Mouse (Mus musculus): ENCODE data around the gene Skap1. TPM values are rescaled to one million over a fixed set of nuclear protein-coding genes. Genes with fewer than 3 reads are reported as not detected.

The Skap1 gene
- polyA plus RNA-seq, 2 experiments = 0.11 to 0.14 TPM

DNA sequence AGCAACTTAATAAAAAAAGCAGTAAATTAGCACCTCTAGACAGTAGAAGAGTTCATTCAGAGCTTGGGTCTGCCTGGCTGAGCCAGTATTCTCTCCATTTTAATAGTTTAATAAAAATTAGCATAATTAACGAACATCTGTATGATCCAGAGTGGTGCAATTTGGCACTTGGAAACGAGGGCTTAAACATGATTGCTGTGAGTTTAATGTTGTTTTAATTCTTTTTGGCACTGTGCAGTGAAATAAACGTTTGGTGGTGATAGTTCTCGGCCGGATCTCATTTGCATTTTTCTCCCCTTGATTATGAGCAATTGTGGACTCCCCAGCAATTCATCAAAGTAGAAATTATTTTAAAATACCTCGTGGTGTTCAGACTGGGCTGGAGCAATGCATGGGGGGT lies 282.3 kb downstream of the Skap1 start:
- Histone ChIP-seq H3K27me3 (ENCODE audit: control insufficient read depth, insufficient read depth, low read length) (no peaks in the 10 kb centered on the region; the same call in 1 of the 2 replicates), H3K4me2 (ENCODE audit: low read depth) (no peak overlapping the region), H3K9me3 (ENCODE audit: control insufficient read depth, low read length) (no peaks in the 10 kb centered on the region), H3K27ac (no peak overlapping the region), H3K4me3 (ENCODE audit: insufficient read depth in 1 of 2, low read depth in 2 of 2, low read length in 2 of 2) (no peak overlapping the region), H3K36me3 (replicated peaks; ENCODE audit: control insufficient read depth, insufficient read depth, low read depth) (no peaks in the 10 kb centered on the region), H3K9ac (replicated peaks) (no peak overlapping the region), H3K4me1 (replicated peaks; ENCODE audit: control insufficient read depth in 2 of 2, insufficient read depth in 2 of 2, low read length in 1 of 2) (no peaks in the 10 kb centered on the region)
- DNase-seq (ENCODE audit: low read depth in 3 of 3, low spot score in 3 of 3) = no peak
- TF ChIP-seq EP300 (IDR thresholded peaks at IDR 0.05; ENCODE audit: low read depth) = no peak
- no peak for TF ChIP-seq CTCF (IDR thresholded peaks at IDR 0.05; ENCODE audit: low read depth)
- ATAC-seq (ENCODE audit: insufficient read depth) = no peak
- WGBS (ENCODE audit: insufficient replicate concordance) = 46% methylated on average over 6 of the region's 6 CpGs

DNA sequence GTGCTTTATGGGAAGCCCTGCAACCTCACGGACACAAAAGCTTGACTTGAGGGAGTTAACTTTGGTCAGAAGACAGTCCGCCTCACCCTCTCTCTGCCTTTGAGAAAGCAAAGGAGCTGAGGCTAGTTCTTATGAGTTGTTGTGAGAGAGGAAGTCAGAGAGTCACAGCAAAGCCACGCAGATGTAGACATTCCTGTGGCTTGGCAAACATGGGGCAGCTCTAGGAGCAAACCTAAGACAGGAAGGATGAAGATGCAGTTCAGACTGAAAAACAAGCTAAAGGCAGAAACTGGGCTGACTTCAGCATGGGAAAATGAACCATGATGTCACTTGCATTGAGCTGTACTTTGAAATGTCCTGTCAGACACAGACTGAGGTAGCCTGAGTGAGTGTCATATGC lies 283.2 kb downstream of the Skap1 start:
- Histone ChIP-seq H3K9ac (replicated peaks) (no peak overlapping the region), H3K4me3 (ENCODE audit: insufficient read depth in 1 of 2, low read depth in 2 of 2, low read length in 2 of 2) (no peak overlapping the region), H3K4me1 (replicated peaks; ENCODE audit: control insufficient read depth in 2 of 2, insufficient read depth in 2 of 2, low read length in 1 of 2) (no peaks in the 10 kb centered on the region), H3K4me2 (ENCODE audit: low read depth) (no peak overlapping the region), H3K36me3 (replicated peaks; ENCODE audit: control insufficient read depth, insufficient read depth, low read depth) (no peaks in the 10 kb centered on the region), H3K27ac (no peak overlapping the region), H3K9me3 (ENCODE audit: control insufficient read depth, low read length) (no peaks in the 10 kb centered on the region), H3K27me3 (ENCODE audit: control insufficient read depth, insufficient read depth, low read length) (no peaks in the 10 kb centered on the region)
- WGBS (ENCODE audit: insufficient replicate concordance) = 27% methylated on average over 3 of the region's 3 CpGs
- DNase-seq (ENCODE audit: low read depth in 3 of 3, low spot score in 3 of 3) (no peak), ATAC-seq (ENCODE audit: insufficient read depth) (no peak)
- TF ChIP-seq EP300 (IDR thresholded peaks at IDR 0.05; ENCODE audit: low read depth) = no peak
- TF ChIP-seq CTCF (IDR thresholded peaks at IDR 0.05; ENCODE audit: low read depth) = no peak

GRCm38 (mm10) chr11:96755298-96755697 lies 290.9 kb downstream of the Skap1 start:
- no peak for DNase-seq (ENCODE audit: low read depth in 3 of 3, low spot score in 3 of 3)
- Histone ChIP-seq H3K4me1 (replicated peaks; ENCODE audit: control insufficient read depth in 2 of 2, insufficient read depth in 2 of 2, low read length in 1 of 2) (no peaks in the 10 kb centered on the region), H3K9ac (replicated peaks) (no peak overlapping the region), H3K36me3 (replicated peaks; ENCODE audit: control insufficient read depth, insufficient read depth, low read depth) (no peaks in the 10 kb centered on the region), H3K4me2 (ENCODE audit: low read depth) (no peak overlapping the region), H3K4me3 (ENCODE audit: insufficient read depth in 1 of 2, low read depth in 2 of 2, low read length in 2 of 2) (no peak overlapping the region), H3K27ac (no peak overlapping the region), H3K27me3 (ENCODE audit: control insufficient read depth, insufficient read depth, low read length) (no peaks in the 10 kb centered on the region), H3K9me3 (ENCODE audit: control insufficient read depth, low read length) (no peaks in the 10 kb centered on the region)
- 68% methylated on average over 2 of the region's 2 CpGs for WGBS (ENCODE audit: insufficient replicate concordance)
- no peak for ATAC-seq (ENCODE audit: insufficient read depth)
- TF ChIP-seq CTCF (IDR thresholded peaks at IDR 0.05; ENCODE audit: low read depth) = peak; percentile 47
- no peak for TF ChIP-seq EP300 (IDR thresholded peaks at IDR 0.05; ENCODE audit: low read depth)

DNA sequence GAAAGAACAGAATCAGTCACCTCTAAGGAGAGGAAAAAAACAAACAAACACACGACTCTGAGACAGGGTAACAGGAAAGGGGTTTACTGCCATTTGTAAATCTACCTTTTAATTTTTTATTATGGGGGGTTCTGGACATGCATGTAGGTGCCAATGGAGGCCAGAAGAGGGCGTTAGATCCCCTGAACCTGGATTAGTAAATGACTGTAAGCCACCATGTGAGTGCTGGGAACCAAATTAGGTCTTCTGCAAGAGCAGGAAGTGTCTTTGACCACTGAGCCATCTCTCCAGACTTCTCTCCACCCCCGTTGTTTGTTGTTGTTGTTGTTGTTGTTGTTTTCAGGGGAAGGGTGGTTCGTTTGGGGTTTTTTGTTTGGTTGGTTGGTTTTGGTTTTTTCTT lies 293.0 kb downstream of the Skap1 start:
- Histone ChIP-seq H3K9me3 (ENCODE audit: control insufficient read depth, low read length) (no peaks in the 10 kb centered on the region), H3K27ac (no peak overlapping the region), H3K36me3 (replicated peaks; ENCODE audit: control insufficient read depth, insufficient read depth, low read depth) (no peaks in the 10 kb centered on the region), H3K27me3 (ENCODE audit: control insufficient read depth, insufficient read depth, low read length) (no peaks in the 10 kb centered on the region), H3K4me3 (ENCODE audit: insufficient read depth in 1 of 2, low read depth in 2 of 2, low read length in 2 of 2) (no peak overlapping the region), H3K4me1 (replicated peaks; ENCODE audit: control insufficient read depth in 2 of 2, insufficient read depth in 2 of 2, low read length in 1 of 2) (no peaks in the 10 kb centered on the region), H3K4me2 (ENCODE audit: low read depth) (no peak overlapping the region), H3K9ac (replicated peaks) (no peak overlapping the region)
- WGBS (ENCODE audit: insufficient replicate concordance) = 39% methylated on average over 4 of the region's 4 CpGs
- no peak for DNase-seq (ENCODE audit: low read depth in 3 of 3, low spot score in 3 of 3)
- no peak for ATAC-seq (ENCODE audit: insufficient read depth)
- TF ChIP-seq EP300 (IDR thresholded peaks at IDR 0.05; ENCODE audit: low read depth) (no peak), CTCF (IDR thresholded peaks at IDR 0.05; ENCODE audit: low read depth) (0 out of 2 replicates have a peak, but pooled peaks have one; percentile 6)

- no peaks in the 10 kb centered on the region for H3K36me3 ChIP-seq (replicated peaks; ENCODE audit: control insufficient read depth, insufficient read depth, low read depth)
- H3K4me3 ChIP-seq (ENCODE audit: insufficient read depth in 1 of 2, low read depth in 2 of 2, low read length in 2 of 2) = no peak overlapping the region
- no peak overlapping the region for H3K9ac ChIP-seq (replicated peaks)
These were observed 294.0 kb downstream of the Skap1 start for GRCm38 (mm10) chr11:96758402-96758801.

More at GRCm38 (mm10) chr11:96758402-96758801, 294.0 kb downstream of the Skap1 start:
- DNase-seq (ENCODE audit: low read depth in 3 of 3, low spot score in 3 of 3) (no peak), ATAC-seq (ENCODE audit: insufficient read depth) (no peak)
- WGBS (ENCODE audit: insufficient replicate concordance) = 52% methylated on average over 5 of the region's 5 CpGs
- Histone ChIP-seq H3K4me1 (replicated peaks; ENCODE audit: control insufficient read depth in 2 of 2, insufficient read depth in 2 of 2, low read length in 1 of 2) (no peaks in the 10 kb centered on the region), H3K9me3 (ENCODE audit: control insufficient read depth, low read length) (no peaks in the 10 kb centered on the region), H3K27me3 (ENCODE audit: control insufficient read depth, insufficient read depth, low read length) (no peaks in the 10 kb centered on the region), H3K27ac (no peak overlapping the region), H3K4me2 (ENCODE audit: low read depth) (no peak overlapping the region)
- TF ChIP-seq EP300 (IDR thresholded peaks at IDR 0.05; ENCODE audit: low read depth) (no peak), CTCF (IDR thresholded peaks at IDR 0.05; ENCODE audit: low read depth) (no peak)
